Mouse (Mus musculus): ENCODE data around the gene Mmd2.

DNA sequence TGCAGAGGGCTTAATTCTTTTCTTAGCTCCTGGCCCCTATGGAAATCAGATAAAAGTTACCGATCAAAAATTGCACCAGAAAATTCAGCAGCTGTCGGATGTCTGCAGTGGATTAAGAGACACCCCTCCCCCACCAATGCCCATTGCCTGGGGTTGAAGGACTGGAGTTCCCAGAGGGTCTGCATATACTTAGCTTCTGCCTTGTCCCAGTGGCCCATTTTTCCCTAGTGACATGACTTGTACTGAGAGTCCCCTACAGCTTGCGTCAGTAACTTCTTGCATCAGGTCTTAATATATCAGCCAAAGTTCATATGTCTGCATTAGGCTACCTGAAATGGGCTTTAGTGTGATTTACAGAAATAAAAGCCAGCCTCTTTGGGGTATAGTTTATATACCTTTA, 41.8 kb upstream of the Mmd2 start:
- TF ChIP-seq BHLHE40 (IDR thresholded peaks at IDR 0.05; ENCODE audit: low read depth, low read length) (no peak), POLR2A (IDR thresholded peaks at IDR 0.05; ENCODE audit: low read depth, low read length) (no peak), CTCF (conservative IDR thresholded peaks at IDR 0.05 in 1 of 2, IDR thresholded peaks at IDR 0.05 in 1 of 2; ENCODE audit: low read depth in 2 of 2, low read length in 2 of 2) (no peak), MAFK (IDR thresholded peaks at IDR 0.05; ENCODE audit: insufficient replicate concordance, low read length) (no peak), EP300 (IDR thresholded peaks at IDR 0.05; ENCODE audit: low read length) (no peak), ETS1 (conservative IDR thresholded peaks at IDR 0.05; ENCODE audit: low read depth, low read length) (no peak), ZC3H11A (IDR thresholded peaks at IDR 0.05; ENCODE audit: low read depth, low read length) (no peak), CHD2 (IDR thresholded peaks at IDR 0.05; ENCODE audit: low read length) (no peak), MAZ (IDR thresholded peaks at IDR 0.05; ENCODE audit: low read depth, low read length) (no peak), ZMIZ1 (IDR thresholded peaks at IDR 0.05; ENCODE audit: low read depth, low read length) (no peak), MYC (IDR thresholded peaks at IDR 0.05; ENCODE audit: low read depth, low read length) (no peak)
